ENCODE assay signal across 13 mouse cellular contexts in the genomic region with DNA sequence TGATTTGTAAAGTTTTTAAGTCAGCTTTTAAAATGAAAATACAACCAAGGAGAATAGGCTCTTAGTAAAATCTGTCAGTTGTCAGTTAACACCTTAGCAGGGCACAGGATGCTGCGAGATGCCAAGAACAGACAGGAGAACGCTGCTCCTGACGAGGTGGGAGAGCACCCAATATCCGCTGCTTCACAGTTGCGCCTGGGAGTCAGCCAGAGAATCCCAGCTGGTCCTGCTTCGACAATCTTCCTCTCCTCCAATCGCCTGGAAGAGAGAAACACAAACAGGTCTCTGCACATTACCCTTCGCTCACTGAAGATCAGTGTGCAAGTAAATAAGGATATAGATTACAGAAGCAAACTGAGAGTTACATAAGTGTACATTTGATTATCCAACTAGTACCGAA.
A peak's percentile ranks its signal among the peaks of the same experiment; 100 is the strongest.
DNase-seq lines count a peak whose midpoint lies in the region; ATAC-seq lines count a peak whose summit lies in the region.
"Had no signal": no experiment of that assay in that cellular context is flagged by ENCODE, and none has a peak within 500 bp of the region (broad histone marks: within the 10 kb centered on the region; RNA-seq: fewer than 3 reads in every experiment).

No protein-coding gene starts in this region.

- H3K9ac ChIP-seq in forebrain, embryonic 15.5 days (replicated peaks): no peak overlapping the region
- no peak overlapping the region for H3K9ac ChIP-seq in kidney, embryonic 16.5 days (replicated peaks; ENCODE audit: low read length)
- H3K9ac ChIP-seq: embryonic facial prominence, embryonic 15.5 days had no signal

- H3K4me1 ChIP-seq in forebrain, embryonic 15.5 days: peaks cover 9% of the 10 kb centered on the region; the same call in 1 of the 2 replicates
- H3K4me1 ChIP-seq in forebrain, embryonic 10.5 days: no peaks in the 10 kb centered on the region
- H3K4me1 ChIP-seq in kidney, embryonic 16.5 days (ENCODE audit: insufficient read depth, low read length): no peaks in the 10 kb centered on the region
- H3K4me1 ChIP-seq: embryonic facial prominence, embryonic 15.5 days; limb, embryonic 10.5 days had no signal

- H3K27me3 ChIP-seq in forebrain, embryonic 15.5 days: no peaks in the 10 kb centered on the region
- H3K27me3 ChIP-seq in forebrain, embryonic 10.5 days (ENCODE audit: poor library complexity, severe bottlenecking): no peaks in the 10 kb centered on the region
- no peaks in the 10 kb centered on the region for H3K27me3 ChIP-seq in kidney, embryonic 16.5 days (ENCODE audit: insufficient read depth, low read length)
- H3K27me3 ChIP-seq: embryonic facial prominence, embryonic 15.5 days had no signal

- no peak overlapping the region for H3K4me3 ChIP-seq in forebrain, embryonic 15.5 days
- no peak overlapping the region for H3K4me3 ChIP-seq in forebrain, embryonic 10.5 days
- H3K4me3 ChIP-seq in kidney, embryonic 16.5 days (ENCODE audit: low read length): no peak overlapping the region
- H3K4me3 ChIP-seq: embryonic facial prominence, embryonic 15.5 days; limb, embryonic 10.5 days had no signal

- no peak overlapping the region for H3K4me2 ChIP-seq in forebrain, embryonic 15.5 days (replicated peaks)
- H3K4me2 ChIP-seq in kidney, embryonic 16.5 days (replicated peaks; ENCODE audit: low read depth, low read length): no peak overlapping the region
- H3K4me2 ChIP-seq: embryonic facial prominence, embryonic 15.5 days had no signal

- H3K27ac ChIP-seq in forebrain, embryonic 15.5 days (replicated peaks): no peak overlapping the region
- H3K27ac ChIP-seq in forebrain, embryonic 10.5 days: no peak overlapping the region
- H3K27ac ChIP-seq in kidney, embryonic 16.5 days (ENCODE audit: low read length): no peak overlapping the region
- H3K27ac ChIP-seq: embryonic facial prominence, embryonic 15.5 days; limb, embryonic 10.5 days; macrophage had no signal

- H3K36me3 ChIP-seq in forebrain, embryonic 15.5 days: no peaks in the 10 kb centered on the region
- H3K36me3 ChIP-seq in forebrain, embryonic 10.5 days (replicated peaks): no peaks in the 10 kb centered on the region
- no peaks in the 10 kb centered on the region for H3K36me3 ChIP-seq in kidney, embryonic 16.5 days (ENCODE audit: insufficient read depth, low read length)
- H3K36me3 ChIP-seq: embryonic facial prominence, embryonic 15.5 days; limb, embryonic 10.5 days had no signal

- WGBS in forebrain, embryonic 15.5 days: 54% methylated on average over 9 of the region's 9 CpGs
- 81% methylated on average over 9 of the region's 9 CpGs for WGBS in forebrain, embryonic 10.5 days
- WGBS in kidney, embryonic 16.5 days: 73% methylated on average over 9 of the region's 9 CpGs

- no peak for DNase-seq in forebrain, embryonic 10.5 days (ENCODE audit: extremely low spot score, low spot score)
- peak; percentile 87 to 90 for DNase-seq in cerebellum, postnatal 25 days
- peak; percentile 10 to 38 for DNase-seq in left cerebral cortex, adult 18-20 months (ENCODE audit: low spot score in 2 of 2)
- DNase-seq in right cerebral cortex, postnatal 10 days (ENCODE audit: low spot score in 2 of 2): peak; percentile 54 to 56
- no peak for DNase-seq in embryo, embryonic 10 days (ENCODE audit: low spot score)
- DNase-seq: B cell, adult 2 months had no signal

- ATAC-seq in forebrain, embryonic 15.5 days (replicated peaks): peak; percentile 70
- no peak for ATAC-seq in kidney, embryonic 16.5 days (ENCODE audit: low FRiP score, low TSS enrichment)
- ATAC-seq in megakaryocyte-erythroid progenitor cell, adult 5-6 weeks (replicated peaks; ENCODE audit: low FRiP score, low TSS enrichment, poor library complexity, severe bottlenecking): no peak
- ATAC-seq: Patski had no signal

- no peaks in the 10 kb centered on the region for H3K9me3 ChIP-seq in forebrain, embryonic 15.5 days
- no peaks in the 10 kb centered on the region for H3K9me3 ChIP-seq in forebrain, embryonic 10.5 days
- no peaks in the 10 kb centered on the region for H3K9me3 ChIP-seq in kidney, embryonic 16.5 days (ENCODE audit: low read length)
- H3K9me3 ChIP-seq: embryonic facial prominence, embryonic 15.5 days; limb, embryonic 10.5 days had no signal

Comparison
In these comparisons a context has a peak if more than half of its experiments do, and no peak if none do; other contexts are left out.
1. DNase-seq: peak in cerebellum, postnatal 25 days (2 of 2), left cerebral cortex, adult 18-20 months (2 of 2) and right cerebral cortex, postnatal 10 days (2 of 2); none in forebrain, embryonic 10.5 days (single experiment) and embryo, embryonic 10 days (single experiment).